Mouse (Mus musculus) hindbrain, embryonic 11.5 days (tissue): ENCODE results near the gene Ttc6. TPM values are rescaled to one million over a fixed set of nuclear protein-coding genes. Genes with fewer than 3 reads are reported as not detected.

Experiments used
- ATAC-seq: fragments of 200-750 bp; cut with Nextera tagmentation; 2 replicates; pipeline ENCODE4 v1.8.0; 2017; ENCODE audit warnings: mild to moderate bottlenecking, moderate TSS enrichment, moderate library complexity; ENCODE audit not compliant: low FRiP score
- DNase-seq: peaks from one replicate; pipeline ENCODE4 v3.0.0-alpha.2; 2015; ENCODE audit warnings: low spot score
- H3K27ac ChIP-seq: fragments of 300-500 bp; sonication (generic); 2 replicates; pipeline ENCODE4 v1.5.1; 2014; ENCODE audit warnings: mild to moderate bottlenecking, low read depth, low read length
- H3K27me3 ChIP-seq: fragments of 300-500 bp; sonication (generic); 2 replicates; pipeline ENCODE4 v1.6.1; 2014; ENCODE audit warnings: mild to moderate bottlenecking, low read length, moderate library complexity, mixed read lengths; ENCODE audit not compliant: control insufficient read depth, insufficient read depth
- H3K36me3 ChIP-seq: fragments of 300-500 bp; sonication (generic); 2 replicates; pipeline ENCODE4 v1.6.1; 2014; ENCODE audit warnings: mild to moderate bottlenecking, low read length, moderate library complexity, mixed read lengths; ENCODE audit not compliant: control insufficient read depth, insufficient read depth
- H3K4me1 ChIP-seq: fragments of 300-500 bp; sonication (generic); replicated peaks from 2 replicates; pipeline ENCODE4 v1.6.1; 2014; ENCODE audit warnings: low read length, mixed read lengths; ENCODE audit not compliant: control insufficient read depth, insufficient read depth
- H3K4me2 ChIP-seq: fragments of 300-500 bp; sonication (generic); replicated peaks from 2 replicates; pipeline ENCODE4 v1.6.1; 2014; ENCODE audit warnings: mild to moderate bottlenecking, low read depth, low read length
- H3K4me3 ChIP-seq: fragments of 300-500 bp; sonication (generic); 2 replicates; pipeline ENCODE4 v1.5.1; 2014; ENCODE audit warnings: low read depth, low read length
- H3K9ac ChIP-seq: fragments of 300-500 bp; sonication (generic); 2 replicates; pipeline ENCODE4 v1.6.1; 2014; ENCODE audit warnings: low read depth, low read length
- H3K9me3 ChIP-seq: fragments of 300-500 bp; sonication (generic); 2 replicates; pipeline ENCODE4 v1.6.1; 2016; ENCODE audit warnings: low read length; ENCODE audit not compliant: control insufficient read depth
- WGBS: fragments of 180-500 bp; shearing (Covaris S2); extraction: QIAGEN DNeasy Blood & Tissue Kit; methylation state at CpG from one replicate; pipeline ENCODE4 v1.1.7; 2014; 5-methylcytosine and 5-hydroxymethylcytosine counted together
- polyA plus RNA-seq: library from polyadenylated mRNA; unstranded; fragments of >200 nt; fragmentation: Nextera tagmentation; extraction: Ambion mirVana; gene quantifications from 2 replicates; pipeline ENCODE4 v1.2.1, GENCODE M21; 2014

The Ttc6 gene
- polyA plus RNA-seq, 1 experiment from 2014 or later, result 1.2 TPM

GRCm38 (mm10) chr12:57615137-57615536, 51.2 kb downstream of the Ttc6 start:
- Histone ChIP-seq H3K36me3 (no peaks in the 10 kb centered on the region), H3K9ac (no peak overlapping the region), H3K4me3 (no peak overlapping the region), H3K4me2 (no peak overlapping the region), H3K4me1 (no peaks in the 10 kb centered on the region), H3K9me3 (no peaks in the 10 kb centered on the region), H3K27me3 (no peaks in the 10 kb centered on the region), H3K27ac (no peak overlapping the region)
- DNase-seq (no peak), ATAC-seq (no peak)
- WGBS, result 93% methylated on average over 4 of the region's 4 CpGs

DNA sequence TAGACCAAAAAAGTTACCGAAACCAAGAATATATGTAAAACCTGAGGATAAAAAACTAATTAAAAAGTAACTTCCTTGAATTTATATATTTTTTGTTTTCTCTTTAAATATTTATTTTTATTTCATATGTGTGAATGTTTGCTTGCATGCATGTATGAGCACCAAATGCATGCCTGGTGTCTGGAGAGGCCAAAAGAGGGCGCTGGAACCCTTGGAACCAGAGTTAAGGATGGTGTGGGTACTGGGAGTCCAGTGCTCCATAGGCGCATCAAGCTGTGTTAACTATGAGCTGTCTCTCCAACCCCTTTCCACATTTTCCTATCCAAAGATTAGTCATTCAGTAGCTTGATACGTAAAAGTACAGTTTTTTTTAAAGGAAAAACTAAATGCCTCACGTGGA, 58.1 kb downstream of the Ttc6 start:
- H3K9me3 ChIP-seq, result no peaks in the 10 kb centered on the region

GRCm38 (mm10) chr12:57623264-57623663, 59.4 kb downstream of the Ttc6 start:
- Histone ChIP-seq H3K9me3 (no peaks in the 10 kb centered on the region), H3K36me3 (no peaks in the 10 kb centered on the region), H3K27me3 (no peaks in the 10 kb centered on the region), H3K4me2 (no peak overlapping the region), H3K9ac (no peak overlapping the region), H3K27ac (no peak overlapping the region), H3K4me1 (no peaks in the 10 kb centered on the region), H3K4me3 (no peak overlapping the region)
- ATAC-seq, result no peak
- WGBS, result 58% methylated on average over 7 of the region's 7 CpGs
- no peak for DNase-seq

More for the DNA sequence above, 58.1 kb downstream of the Ttc6 start:
- Histone ChIP-seq H3K27ac (no peak overlapping the region), H3K9ac (no peak overlapping the region), H3K4me1 (no peaks in the 10 kb centered on the region), H3K27me3 (no peaks in the 10 kb centered on the region), H3K36me3 (no peaks in the 10 kb centered on the region), H3K4me2 (no peak overlapping the region), H3K4me3 (no peak overlapping the region)
- 68% methylated on average over 5 of the region's 5 CpGs for WGBS
- DNase-seq (no peak), ATAC-seq (no peak)

DNA sequence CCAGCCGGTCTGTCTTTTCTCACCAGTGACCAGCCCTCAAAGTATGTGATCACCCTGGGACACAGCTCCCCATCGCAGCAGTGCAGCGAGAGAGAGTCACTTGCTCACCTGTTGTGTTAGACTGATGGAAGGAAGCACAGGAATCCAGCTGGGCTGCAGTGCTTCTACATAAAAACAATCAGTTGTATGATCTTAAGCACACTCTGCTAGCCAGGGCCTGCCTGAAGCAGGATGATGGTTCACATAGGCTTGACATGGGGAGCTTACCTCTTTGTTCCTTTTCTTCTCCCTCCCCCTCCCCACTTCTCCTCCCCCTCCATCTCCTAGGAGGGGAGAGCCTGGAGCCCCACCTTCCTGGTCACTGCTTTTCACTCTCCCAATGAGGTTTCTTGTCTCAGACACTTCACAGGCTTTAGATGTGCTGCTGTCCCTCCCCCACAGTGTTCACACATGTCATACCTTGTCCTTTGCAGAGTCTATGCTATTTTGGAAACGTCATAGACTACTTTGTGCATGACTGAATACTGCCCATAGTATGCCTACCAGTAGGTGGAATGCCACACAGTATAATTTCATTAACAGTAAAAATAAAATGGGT, 60.2 kb downstream of the Ttc6 start:
- no peak overlapping the region for H3K4me3 ChIP-seq
- WGBS, result 25% methylated on average over 4 of the region's 4 CpGs
- no peak overlapping the region for H3K9ac ChIP-seq
- no peak overlapping the region for H3K4me2 ChIP-seq
- no peaks in the 10 kb centered on the region for H3K36me3 ChIP-seq
- H3K4me1 ChIP-seq, result no peaks in the 10 kb centered on the region
- no peaks in the 10 kb centered on the region for H3K9me3 ChIP-seq
- no peaks in the 10 kb centered on the region for H3K27me3 ChIP-seq
- H3K27ac ChIP-seq, result no peak overlapping the region
- ATAC-seq (no peak), DNase-seq (no peak)

GRCm38 (mm10) chr12:57650011-57650410, 86.1 kb downstream of the Ttc6 start:
- H3K4me2 ChIP-seq, result no peak overlapping the region
- H3K4me1 ChIP-seq, result no peaks in the 10 kb centered on the region
- H3K27ac ChIP-seq, result no peak overlapping the region
- H3K36me3 ChIP-seq, result no peaks in the 10 kb centered on the region
- no peaks in the 10 kb centered on the region for H3K9me3 ChIP-seq
- no peak for ATAC-seq
- no peaks in the 10 kb centered on the region for H3K27me3 ChIP-seq
- no peak overlapping the region for H3K4me3 ChIP-seq
- WGBS, result 84% methylated on average over 4 of the region's 4 CpGs
- H3K9ac ChIP-seq, result no peak overlapping the region
- no peak for DNase-seq

DNA sequence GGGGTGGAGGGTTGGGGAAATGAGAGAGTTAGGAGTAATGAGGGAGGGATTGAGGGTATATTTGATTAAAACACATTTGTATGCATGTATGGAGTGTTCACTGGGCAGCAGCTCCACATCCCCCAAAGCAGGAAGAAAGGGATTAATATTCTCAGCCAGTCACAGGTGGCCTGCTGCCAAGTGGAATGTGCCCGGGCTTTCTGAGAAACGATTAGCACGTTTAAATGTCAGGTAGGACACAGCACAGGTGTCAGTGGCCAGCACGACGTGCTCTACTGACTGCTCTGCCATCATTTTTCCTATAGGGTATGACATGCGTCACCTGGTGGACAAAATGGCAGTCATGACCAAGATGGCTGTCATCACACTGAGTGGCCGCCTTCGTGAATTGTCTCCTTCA, 86.8 kb downstream of the Ttc6 start:
- no peaks in the 10 kb centered on the region for H3K36me3 ChIP-seq
- no peak overlapping the region for H3K9ac ChIP-seq
- no peak overlapping the region for H3K4me3 ChIP-seq
- no peak overlapping the region for H3K27ac ChIP-seq
- ATAC-seq, result no peak
- 91% methylated on average over 8 of the region's 8 CpGs for WGBS
- DNase-seq, result no peak
- H3K27me3 ChIP-seq, result no peaks in the 10 kb centered on the region
- H3K9me3 ChIP-seq, result no peaks in the 10 kb centered on the region
- no peaks in the 10 kb centered on the region for H3K4me1 ChIP-seq
- no peak overlapping the region for H3K4me2 ChIP-seq

DNA sequence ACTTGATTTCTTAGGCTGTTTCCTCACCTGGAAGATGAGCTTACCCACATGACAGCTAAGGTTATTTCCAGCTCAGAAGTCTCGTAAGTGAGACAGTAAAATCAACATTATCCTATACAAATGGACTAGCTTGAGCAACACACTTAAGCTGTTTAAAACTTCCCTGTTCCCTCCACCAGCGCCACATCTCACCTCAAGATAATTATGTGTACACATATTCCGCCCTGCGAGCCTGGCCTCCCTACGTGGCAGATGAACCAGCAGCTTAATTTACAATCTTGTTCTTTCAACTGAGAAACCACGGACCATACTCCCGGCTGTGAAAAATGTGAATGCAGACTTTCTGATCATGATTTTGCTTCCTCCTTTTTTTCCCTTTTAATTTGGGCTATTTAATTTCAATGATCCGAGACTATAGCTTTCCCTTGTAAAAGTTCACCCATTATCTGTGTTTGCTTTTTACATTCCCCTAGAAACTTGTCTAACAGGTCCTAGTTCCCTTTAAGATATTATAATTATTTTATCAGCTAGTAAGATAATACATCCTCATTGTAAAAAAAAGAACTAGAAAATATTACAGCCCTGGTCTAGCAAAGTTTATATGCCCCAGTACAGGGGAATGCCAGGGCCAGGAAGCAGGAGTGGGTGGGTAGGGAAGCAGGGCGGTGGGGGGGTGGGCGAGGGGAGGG, 99.2 kb downstream of the Ttc6 start:
- H3K27ac ChIP-seq, result no peak overlapping the region
- H3K9ac ChIP-seq, result no peak overlapping the region
- H3K27me3 ChIP-seq, result no peaks in the 10 kb centered on the region
- no peak for DNase-seq
- H3K4me3 ChIP-seq, result no peak overlapping the region
- ATAC-seq, result no peak
- no peak overlapping the region for H3K4me2 ChIP-seq
- H3K9me3 ChIP-seq, result no peaks in the 10 kb centered on the region
- no peaks in the 10 kb centered on the region for H3K36me3 ChIP-seq
- no peaks in the 10 kb centered on the region for H3K4me1 ChIP-seq
- 84% methylated on average over 10 of the region's 10 CpGs for WGBS

DNA sequence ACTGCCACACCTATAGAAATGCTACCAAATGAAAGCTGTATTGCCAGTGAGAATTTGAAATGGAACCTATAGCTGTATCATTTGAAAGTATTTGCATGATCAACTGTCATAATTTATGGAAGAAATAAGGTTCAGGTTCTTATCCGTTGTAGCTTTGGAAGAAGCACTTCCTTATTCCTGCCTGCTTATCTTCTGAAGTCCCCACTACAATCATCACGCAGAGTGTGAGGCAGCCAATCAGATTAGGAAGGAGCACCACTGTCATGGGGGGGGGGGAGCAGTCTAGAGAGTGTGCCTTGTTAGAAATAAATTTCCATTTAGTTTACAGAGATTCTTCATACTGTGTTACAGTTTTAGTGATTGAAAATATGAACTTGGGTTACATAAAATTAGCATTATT, 108.5 kb downstream of the Ttc6 start:
- H3K27ac ChIP-seq, result no peak overlapping the region
- H3K27me3 ChIP-seq, result no peaks in the 10 kb centered on the region
- H3K4me1 ChIP-seq, result no peaks in the 10 kb centered on the region
- ATAC-seq (no peak), DNase-seq (no peak)
- no peak overlapping the region for H3K4me3 ChIP-seq
- H3K36me3 ChIP-seq, result no peaks in the 10 kb centered on the region
- no peak overlapping the region for H3K9ac ChIP-seq
- H3K4me2 ChIP-seq, result no peak overlapping the region
- H3K9me3 ChIP-seq, result no peaks in the 10 kb centered on the region
- 86% methylated on average over 2 of the region's 2 CpGs for WGBS

GRCm38 (mm10) chr12:57684967-57685423, 121.1 kb downstream of the Ttc6 start:
- WGBS, result 43% methylated on average over 9 of the region's 9 CpGs
- DNase-seq (peak; percentile 1), ATAC-seq (peak; percentile 30)
- Histone ChIP-seq H3K36me3 (no peaks in the 10 kb centered on the region), H3K27me3 (no peaks in the 10 kb centered on the region), H3K27ac (no peak overlapping the region), H3K4me1 (no peaks in the 10 kb centered on the region), H3K4me3 (no peak overlapping the region), H3K4me2 (no peak overlapping the region), H3K9me3 (no peaks in the 10 kb centered on the region), H3K9ac (no peak overlapping the region)
